Comparison of ENCODE assay signal across 15 mouse cellular contexts in the genomic region with DNA sequence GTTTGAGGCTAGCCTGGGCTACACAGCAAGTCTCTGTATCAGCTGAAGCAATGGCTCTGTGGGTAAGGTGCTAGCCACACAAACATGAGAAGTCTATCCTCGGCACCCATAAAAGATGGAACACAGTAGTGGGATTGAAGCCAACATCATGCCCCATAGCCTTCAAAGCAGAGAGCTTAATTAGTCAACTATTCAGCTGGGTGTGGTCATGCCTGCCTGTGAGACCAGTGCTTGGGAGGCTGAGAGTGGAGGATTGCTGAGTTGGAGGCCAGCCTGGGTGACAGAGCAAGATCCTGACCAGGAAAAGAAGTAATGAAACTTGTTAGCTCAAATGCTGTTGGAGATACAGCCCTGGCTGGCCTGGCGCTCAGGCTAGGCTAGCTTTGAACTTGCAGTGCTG. TPM values are rescaled to one million over a fixed set of nuclear protein-coding genes. Genes with fewer than 3 reads are reported as not detected.
A peak's percentile ranks its signal among the peaks of the same experiment; 100 is the strongest.
DNase-seq lines count a peak whose midpoint lies in the region; ATAC-seq and TF ChIP-seq lines count a peak whose summit lies in the region.
"Had no signal": no experiment of that assay in that cellular context is flagged by ENCODE, and none has a peak within 500 bp of the region (broad histone marks: within the 10 kb centered on the region; RNA-seq: fewer than 3 reads in every experiment).

No protein-coding gene starts in this region.

- no peaks in the 10 kb centered on the region for H3K4me1 ChIP-seq in cerebellum, adult 2 months (ENCODE audit: control insufficient read depth, insufficient read depth, low read length)
- peaks cover 20% of the 10 kb centered on the region; the same call in 1 of the 2 replicates for H3K4me1 ChIP-seq in kidney, adult 2 months (ENCODE audit: control insufficient read depth, insufficient read depth, low read length)
- no peaks in the 10 kb centered on the region for H3K4me1 ChIP-seq in kidney, embryonic 14.5 days (ENCODE audit: control insufficient read depth, insufficient read depth, low read length)
- peaks cover 5% of the 10 kb centered on the region; the same call in 1 of the 2 replicates for H3K4me1 ChIP-seq in stomach, embryonic 15.5 days

- no peak overlapping the region for H3K9ac ChIP-seq in kidney, embryonic 14.5 days (ENCODE audit: low read depth, low read length)
- no peak overlapping the region for H3K9ac ChIP-seq in stomach, embryonic 15.5 days

- no peak for TF ChIP-seq CTCF in cerebellum, adult 2 months (IDR thresholded peaks at IDR 0.05; ENCODE audit: borderline replicate concordance, insufficient read depth, low read depth, low read length)
- TF ChIP-seq CTCF in kidney, adult 2 months (conservative IDR thresholded peaks at IDR 0.05; ENCODE audit: insufficient read depth, insufficient read length, low read depth, low read length) = no peak

- DNase-seq in cerebellum, adult 9-10 months = peak; percentile 19
- no peak for DNase-seq in cerebellum, adult 2 months
- peak; percentile 80 for DNase-seq in kidney, adult 2 months
- DNase-seq in liver = peak; percentile 55
- DNase-seq in urinary bladder, adult 2 months (ENCODE audit: low spot score) = no peak
- DNase-seq in left cerebral cortex, adult 8-10 months (ENCODE audit: low spot score in 2 of 2) = no peak
- DNase-seq: gastrocnemius, postnatal 25 days had no signal

- no peak overlapping the region for H3K4me2 ChIP-seq in kidney, embryonic 14.5 days (replicated peaks; ENCODE audit: low read depth, low read length)
- no peak overlapping the region for H3K4me2 ChIP-seq in stomach, embryonic 15.5 days

- H3K36me3 ChIP-seq in kidney, adult 2 months (ENCODE audit: control insufficient read depth, insufficient read depth, low read length) = no peaks in the 10 kb centered on the region; the same call in 1 of the 2 replicates
- H3K36me3 ChIP-seq in kidney, embryonic 14.5 days (ENCODE audit: control insufficient read depth, insufficient read depth, low read length) = no peaks in the 10 kb centered on the region
- H3K36me3 ChIP-seq in stomach, embryonic 15.5 days = no peaks in the 10 kb centered on the region
- H3K36me3 ChIP-seq: neural tube, embryonic 15.5 days had no signal

- H3K27ac ChIP-seq in cerebellum, adult 2 months (ENCODE audit: insufficient read depth, low read length) = no peak overlapping the region
- peak overlapping the region; percentile 86 for H3K27ac ChIP-seq in kidney, adult 2 months (ENCODE audit: insufficient read depth, low read depth, low read length)
- H3K27ac ChIP-seq in kidney, embryonic 14.5 days (ENCODE audit: low read depth, low read length) = no peak overlapping the region
- H3K27ac ChIP-seq in stomach, embryonic 15.5 days = 0 out of 2 replicates have a peak overlapping the region, but pooled peaks have one; percentile 21
- H3K27ac ChIP-seq: forebrain, embryonic 13.5 days had no signal

- TF ChIP-seq POLR2A in cerebellum, adult 2 months (IDR thresholded peaks at IDR 0.05; ENCODE audit: borderline replicate concordance, insufficient read depth, low read length) = no peak
- TF ChIP-seq POLR2A in kidney, adult 2 months (IDR thresholded peaks at IDR 0.05; ENCODE audit: low read depth, low read length) = no peak

- 88% methylated on average over 2 of the region's 2 CpGs for WGBS in cerebellum, adult 2 months
- 53% methylated on average over 2 of the region's 2 CpGs for WGBS in kidney, adult 2 months
- WGBS in kidney, embryonic 14.5 days = 89% methylated on average over 2 of the region's 2 CpGs
- 88% methylated on average over 2 of the region's 2 CpGs for WGBS in stomach, embryonic 15.5 days

- H3K9me3 ChIP-seq in kidney, embryonic 14.5 days (ENCODE audit: control insufficient read depth, low read length) = no peaks in the 10 kb centered on the region
- H3K9me3 ChIP-seq in stomach, embryonic 15.5 days = no peaks in the 10 kb centered on the region
- H3K9me3 ChIP-seq: forebrain, embryonic 13.5 days; neural tube, embryonic 15.5 days had no signal

- no peak for ATAC-seq in kidney, embryonic 14.5 days (ENCODE audit: low FRiP score, low TSS enrichment)
- no peak for ATAC-seq in stomach, embryonic 15.5 days (ENCODE audit: insufficient read depth, low FRiP score, low read depth)
- ATAC-seq: activated CD4-positive, CD25-positive, alpha-beta regulatory T cell, adult 4 months; forebrain, embryonic 13.5 days; lung, postnatal 0 days; midbrain, embryonic 16.5 days had no signal

- no peak overlapping the region for H3K4me3 ChIP-seq in cerebellum, adult 2 months (replicated peaks; ENCODE audit: insufficient read depth, low read depth, low read length)
- peak overlapping the region; percentile 31; the same call in 1 of the 2 replicates for H3K4me3 ChIP-seq in kidney, adult 2 months (ENCODE audit: insufficient read depth, low read depth, low read length)
- no peak overlapping the region for H3K4me3 ChIP-seq in kidney, embryonic 14.5 days (ENCODE audit: low read length)
- H3K4me3 ChIP-seq in stomach, embryonic 15.5 days (replicated peaks) = no peak overlapping the region

- no peaks in the 10 kb centered on the region for H3K27me3 ChIP-seq in cerebellum, adult 2 months (ENCODE audit: control insufficient read depth, insufficient read depth, low read length)
- no peaks in the 10 kb centered on the region for H3K27me3 ChIP-seq in kidney, adult 2 months (replicated peaks; ENCODE audit: control insufficient read depth, insufficient read depth, low read length)
- H3K27me3 ChIP-seq in kidney, embryonic 14.5 days (ENCODE audit: control insufficient read depth, insufficient read depth, low read length) = no peaks in the 10 kb centered on the region
- H3K27me3 ChIP-seq in stomach, embryonic 15.5 days (replicated peaks) = no peaks in the 10 kb centered on the region

RNA-seq across cellular contexts. Expression of gene Gss, which starts 1.7 kb away (rescaled TPM):
- 25.7 and 26.5 TPM in 2 replicates for polyA plus RNA-seq in cerebellum, adult 2 months (2012; rRNA removed)
- 248 and 308 TPM in 2 replicates for polyA plus RNA-seq in kidney, adult 2 months (2012; rRNA removed)
- polyA plus RNA-seq in kidney, embryonic 14.5 days (2014; fragmentation: Nextera tagmentation; extraction: Ambion mirVana) = 25.0 and 29.8 TPM in 2 replicates
- polyA plus RNA-seq in stomach, embryonic 15.5 days (2015; fragmentation: Nextera tagmentation; extraction: Ambion mirVana) = 43.4 and 43.9 TPM in 2 replicates
- 15.4 and 17.5 TPM in 2 replicates for polyA plus RNA-seq in urinary bladder, adult 2 months (2012; rRNA removed)
- 10 to 100 TPM; 14.6 to 15.7 (median 15.0) TPM for total RNA-seq in left cerebral cortex, adult 8-10 months (2022)

RNA-seq across cellular contexts. Expression of gene Myh7b, which starts 20.1 kb away (rescaled TPM):
- 17.6 and 20.8 TPM in 2 replicates for polyA plus RNA-seq in cerebellum, adult 2 months (2012; rRNA removed)
- 0.05 TPM in 1 of 2 replicates, not detected in the other for polyA plus RNA-seq in kidney, adult 2 months (2012; rRNA removed)
- 0.96 and 2.1 TPM in 2 replicates for polyA plus RNA-seq in kidney, embryonic 14.5 days (2014; fragmentation: Nextera tagmentation; extraction: Ambion mirVana)
- polyA plus RNA-seq in stomach, embryonic 15.5 days (2015; fragmentation: Nextera tagmentation; extraction: Ambion mirVana) = 0.71 and 0.86 TPM in 2 replicates
- polyA plus RNA-seq in urinary bladder, adult 2 months (2012; rRNA removed) = 0.01 TPM in 1 of 2 replicates, not detected in the other
- total RNA-seq in left cerebral cortex, adult 8-10 months (2022) = 10 to 100 TPM in 1 of 4 experiments, 1 to 10 TPM in 3; 3.7 to 13.0 (median 7.2) TPM
- total RNA-seq: common myeloid progenitor, adult 5-6 weeks had no signal
- polyA plus RNA-seq: activated CD4-positive, CD25-positive, alpha-beta regulatory T cell, adult 4 months had no signal

Comparison
In these comparisons a context has a peak if more than half of its experiments do, and no peak if none do; other contexts are left out.
1. DNase-seq: peak in cerebellum, adult 9-10 months (single experiment), kidney, adult 2 months (single experiment) and liver (single experiment); none in cerebellum, adult 2 months (0 of 2), urinary bladder, adult 2 months (single experiment) and left cerebral cortex, adult 8-10 months (0 of 2).
2. H3K27ac ChIP-seq: peak in kidney, adult 2 months (single experiment) and stomach, embryonic 15.5 days (single experiment); none in cerebellum, adult 2 months (single experiment) and kidney, embryonic 14.5 days (single experiment).